Mouse (Mus musculus) central nervous system, embryonic 18 days (tissue): ENCODE results near the gene Fam172a. TPM values are rescaled to one million over a fixed set of nuclear protein-coding genes. Genes with fewer than 3 reads are reported as not detected.

Experiments
- polyA plus RNA-seq: library from polyadenylated mRNA; depleted of rRNA; stranded (reverse); fragments of >200 nt; gene quantifications from 2 replicates; pipeline ENCODE4 v1.2.3, GENCODE M21; 2012; rRNA removed

Gene Fam172a
- polyA plus RNA-seq, result 16.9 and 18.2 TPM in 2 replicates

GRCm38 (mm10) chr13:77701733-77702132, at the start of gene Fam172a:
Fam172a (plus strand) TSS chr13:77702033.

DNA sequence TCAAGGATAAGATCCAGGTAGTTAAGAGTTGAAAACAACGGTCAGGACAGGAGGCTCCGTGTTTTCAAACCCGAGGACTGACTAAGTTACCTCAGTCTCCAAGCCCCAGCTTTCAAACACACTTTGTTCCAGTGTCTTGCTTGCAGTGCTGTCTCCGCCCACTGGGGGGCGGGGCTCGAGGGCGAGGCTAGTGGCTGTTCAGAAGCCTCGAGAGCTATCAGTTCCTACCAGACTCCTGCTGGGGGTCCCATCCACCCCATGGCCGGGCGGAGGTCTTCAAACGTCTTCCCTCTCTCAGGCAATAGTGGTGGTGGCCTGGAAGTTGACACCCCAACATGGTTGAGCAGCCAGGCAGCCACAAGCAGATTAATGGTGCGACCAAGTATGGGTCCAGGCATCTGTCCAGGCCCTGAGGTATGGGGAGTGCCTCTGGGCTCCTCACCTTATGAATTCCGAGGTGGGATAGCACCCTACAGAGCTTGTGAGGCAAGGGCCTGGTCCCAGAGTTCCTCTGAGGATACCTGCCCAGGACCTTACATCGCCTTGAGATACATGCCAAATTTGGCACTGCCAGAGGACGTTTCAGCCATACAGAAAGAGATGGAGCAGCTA, 323.0 kb downstream of the Fam172a start, which contains the start of gene Pou5f2:
Pou5f2 (plus strand) TSS at position 220 of the 612 bp plus-strand sequence.

GRCm38 (mm10) chr13:78199642-78200160, 497.9 kb downstream of the Fam172a start, which contains the start of gene Nr2f1:
Nr2f1 (minus strand) TSS chr13:78199757.

